Mouse (Mus musculus) small intestine, adult 2 months (tissue): Measurements from ENCODE around the gene A430033K04Rik.

Source experiments
- CTCF ChIP-seq: fragments of 200-500 bp; IDR thresholded peaks from 2 replicates; pipeline ENCODE4 v1.5.1; 2012; ENCODE audit warnings: low read depth, mild to moderate bottlenecking, control low read depth, inconsistent platforms, low read length, moderate library complexity, mixed read lengths; ENCODE audit not compliant: insufficient replicate concordance, insufficient read length; ENCODE audit errors: extremely low read depth
- POLR2A ChIP-seq: fragments of 200-500 bp; IDR thresholded peaks from 2 replicates; pipeline ENCODE4 v1.6.1; 2012; ENCODE audit warnings: low read depth, mild to moderate bottlenecking, control low read depth, inconsistent platforms, low read length, moderate library complexity

DNA sequence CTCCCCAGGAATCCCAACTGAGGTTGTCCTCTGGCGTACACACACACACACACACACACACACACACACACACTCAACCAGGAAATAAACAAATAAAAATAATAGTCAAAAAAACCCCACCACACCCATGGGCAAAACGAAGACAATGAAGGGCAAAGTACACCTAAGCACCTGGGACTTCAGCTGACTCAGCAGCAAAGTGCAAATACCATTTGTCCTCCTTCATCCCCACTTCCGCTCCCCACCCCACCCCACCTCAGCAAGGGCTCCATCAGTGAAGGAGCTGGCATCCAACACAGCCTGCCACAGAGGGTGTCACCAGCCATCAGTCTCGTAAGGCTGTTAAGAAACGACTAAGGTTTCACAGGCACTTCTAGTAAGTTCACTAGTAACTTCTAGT lies 64.8 kb downstream of the A430033K04Rik start:
- TF ChIP-seq POLR2A: no peak
- no peak for TF ChIP-seq CTCF
